Mouse (Mus musculus) forelimb bud, embryonic 11.5 days (tissue): Measurements from ENCODE around the gene 6430628N08Rik.

Experiments used
- DNase-seq: peaks from one replicate; pipeline ENCODE4 v3.0.0-alpha.2; 2012; ENCODE audit warnings: low read depth, low spot score

6430628N08Rik gene

GRCm38 (mm10) chr4:115938276-115939160 lies 48.1 kb downstream of the 6430628N08Rik start:
- DNase-seq = no peak

GRCm38 (mm10) chr4:115939295-115940102 lies 49.0 kb downstream of the 6430628N08Rik start, which contains the start of gene Dmbx1:
TSS of gene Dmbx1 (minus strand) at chr4:115939926.
- no peak for DNase-seq

GRCm38 (mm10) chr4:115940681-115941080 lies 50.2 kb downstream of the 6430628N08Rik start:
- no peak for DNase-seq

GRCm38 (mm10) chr4:115941242-115941820 lies 50.9 kb downstream of the 6430628N08Rik start:
- DNase-seq = no peak

- no peak for DNase-seq
Measured at GRCm38 (mm10) chr4:115943669-115944314, 53.3 kb downstream of the 6430628N08Rik start.
